Mouse (Mus musculus) CD4-positive naive resting alpha-beta T cell, adult 57 days (primary cell): ENCODE measurements around the gene Olfr1232. TPM values are rescaled to one million over a fixed set of nuclear protein-coding genes. Genes with fewer than 3 reads are reported as not detected.

Experiments used
- total RNA-seq: library from RNA; stranded (reverse); gene quantifications from one replicate; pipeline ENCODE4 v1.2.4, GENCODE M21; 2023

Olfr1232 gene
- not detected for total RNA-seq

GRCm38 (mm10) chr2:89329575-89329974 is at the start of gene Olfr1232:
Gene Olfr1232 (minus strand): TSS chr2:89329675.

DNA sequence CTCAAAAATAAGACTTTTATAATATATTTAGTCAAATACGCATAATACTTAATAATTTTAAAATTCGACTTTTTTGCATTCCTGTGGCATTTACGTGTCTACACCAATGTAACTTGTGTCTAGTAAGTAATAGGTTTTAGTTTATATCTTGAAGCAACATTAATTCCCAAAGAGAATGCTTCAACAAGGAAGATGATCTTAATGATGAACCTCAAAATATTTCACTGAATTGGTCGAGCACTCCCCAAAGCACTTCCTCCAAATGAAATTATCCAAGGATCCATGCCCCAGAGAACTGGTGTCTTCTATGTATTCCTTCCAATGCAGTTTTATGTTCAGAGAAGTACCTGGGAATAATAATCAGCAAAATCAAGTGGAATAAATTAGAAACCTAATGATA is 35.3 kb upstream of the Olfr1232 start, which contains the start of gene Olfr1234:
TSS of gene Olfr1234 (minus strand) at position 101 of the 400 bp plus-strand sequence.

GRCm38 (mm10) chr2:89342298-89342697 is 12.8 kb upstream of the Olfr1232 start, which contains the start of gene Olfr1233:
Gene Olfr1233 (minus strand): TSS chr2:89342398.

GRCm38 (mm10) chr2:89306974-89307373 is 22.5 kb downstream of the Olfr1232 start, which contains the start of gene Olfr1231:
Gene Olfr1231 (minus strand): TSS chr2:89307074.

DNA sequence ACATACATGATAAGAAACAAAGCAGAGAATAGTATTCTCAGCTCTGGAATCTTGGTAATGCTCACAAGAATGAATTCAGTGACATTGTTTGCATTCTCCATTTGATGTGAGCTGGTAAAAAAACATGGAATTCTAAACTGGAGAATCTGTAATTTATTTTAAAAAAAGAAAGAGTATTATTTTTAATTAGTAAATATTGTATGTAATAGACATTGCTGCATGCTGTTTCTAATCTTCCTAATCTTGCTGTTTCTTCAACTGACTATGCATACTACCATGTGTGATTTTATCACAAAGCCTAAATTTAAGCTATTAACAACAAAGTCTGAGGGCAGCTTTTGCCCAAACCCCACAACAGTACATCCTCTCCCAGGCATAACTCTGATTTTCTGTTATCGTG is 32.3 kb downstream of the Olfr1232 start, which contains the start of gene Olfr1230:
TSS of gene Olfr1230 (minus strand) at position 101 of the 400 bp plus-strand sequence.

GRCm38 (mm10) chr2:89287914-89288313 is 41.6 kb downstream of the Olfr1232 start, which contains the start of gene Olfr1229:
Gene Olfr1229 (minus strand): TSS chr2:89288014.

Other genes with a start within 250 kb of the Olfr1232 start
- not detected for gene Olfr1219, start 246.2 kb downstream of the Olfr1232 start, total RNA-seq
- gene Olfr1220, start 222.8 kb downstream of the Olfr1232 start, total RNA-seq = not detected
- gene Olfr1221, start 212.4 kb downstream of the Olfr1232 start, total RNA-seq = not detected
- not detected for gene Olfr1222, start 196.6 kb downstream of the Olfr1232 start, total RNA-seq
- gene Olfr1223, start 178.1 kb downstream of the Olfr1232 start, total RNA-seq = not detected
- not detected for gene Olfr1224-ps1, start 165.6 kb downstream of the Olfr1232 start, total RNA-seq
- not detected for gene Olfr1225, start 155.0 kb downstream of the Olfr1232 start, total RNA-seq
- gene Olfr1226, start 129.6 kb downstream of the Olfr1232 start, total RNA-seq = not detected
- not detected for gene Olfr1228, start 75.6 kb downstream of the Olfr1232 start, total RNA-seq
- gene Olfr1229, start 41.7 kb downstream of the Olfr1232 start, total RNA-seq = not detected
- gene Olfr1230, start 32.4 kb downstream of the Olfr1232 start, total RNA-seq = not detected
- gene Olfr1231, start 22.6 kb downstream of the Olfr1232 start, total RNA-seq = not detected
- not detected for gene Olfr1233, start 12.7 kb upstream of the Olfr1232 start, total RNA-seq
- not detected for gene Olfr1234, start 35.2 kb upstream of the Olfr1232 start, total RNA-seq
- not detected for gene Olfr1238, start 80.0 kb upstream of the Olfr1232 start, total RNA-seq
- gene Olfr1239, start 90.7 kb upstream of the Olfr1232 start, total RNA-seq = not detected
- not detected for gene Olfr1240, start 113.3 kb upstream of the Olfr1232 start, total RNA-seq
- gene Olfr1241, start 157.5 kb upstream of the Olfr1232 start, total RNA-seq = not detected
- not detected for gene Olfr1242, start 168.7 kb upstream of the Olfr1232 start, total RNA-seq
- gene Olfr1243, start 201.8 kb upstream of the Olfr1232 start, total RNA-seq = not detected
- not detected for gene Olfr1245, start 248.8 kb upstream of the Olfr1232 start, total RNA-seq